Mouse (Mus musculus): ENCODE data around the gene Tmem82.
A peak's percentile ranks its signal among the peaks of the same experiment; 100 is the strongest.

Tmem82 gene

DNA sequence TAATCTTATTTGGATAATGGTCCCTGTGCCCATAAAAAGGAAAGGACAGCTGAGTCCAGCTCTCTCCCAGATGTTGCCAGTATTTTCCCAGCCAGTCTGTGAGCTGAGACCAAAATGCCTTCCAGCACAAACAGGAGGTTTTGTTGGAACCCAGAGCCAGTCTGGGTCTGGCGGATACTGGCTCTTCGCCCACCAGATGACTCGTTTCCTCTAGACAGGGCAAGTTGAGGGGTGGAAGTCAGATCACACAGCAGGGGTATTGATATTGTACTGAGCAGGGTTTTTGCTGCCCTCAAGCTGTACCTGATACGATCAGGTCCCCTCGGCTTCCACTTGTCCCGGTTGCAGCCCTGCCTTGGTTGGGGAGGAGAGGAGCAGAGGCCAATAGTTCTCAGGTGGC lies 8.9 kb downstream of the Tmem82 start:
- DNase-seq (ENCODE audit: low spot score) = no peak

GRCm38 (mm10) chr4:141605861-141606260 lies 12.6 kb downstream of the Tmem82 start, which contains the start of gene Fblim1:
Gene Fblim1, minus strand, starts transcription at chr4:141606096.
- DNase-seq (ENCODE audit: low spot score) = no peak

DNA sequence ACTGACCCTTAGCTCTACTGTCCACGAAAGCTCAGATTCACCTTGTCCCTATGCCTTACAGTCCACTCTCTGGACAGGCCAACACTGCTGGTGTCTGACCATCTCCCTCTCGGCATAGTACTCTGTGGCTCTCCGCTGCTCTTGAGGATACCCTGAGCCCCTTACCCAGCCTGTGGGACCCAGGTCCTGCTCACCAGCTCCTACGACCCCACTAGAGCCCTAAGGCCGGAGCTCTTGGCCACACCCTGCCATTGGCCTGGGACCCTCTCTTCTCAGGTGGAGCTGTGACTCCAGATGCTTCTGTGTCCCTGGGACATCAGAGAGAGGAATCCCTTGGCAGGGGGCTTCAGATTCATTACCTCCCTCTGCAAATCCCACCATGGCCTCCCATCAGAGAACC lies 13.0 kb downstream of the Tmem82 start:
- no peak for DNase-seq (ENCODE audit: low spot score)

GRCm38 (mm10) chr4:141604493-141604892 lies 13.9 kb downstream of the Tmem82 start:
- DNase-seq (ENCODE audit: low spot score) = no peak

DNA sequence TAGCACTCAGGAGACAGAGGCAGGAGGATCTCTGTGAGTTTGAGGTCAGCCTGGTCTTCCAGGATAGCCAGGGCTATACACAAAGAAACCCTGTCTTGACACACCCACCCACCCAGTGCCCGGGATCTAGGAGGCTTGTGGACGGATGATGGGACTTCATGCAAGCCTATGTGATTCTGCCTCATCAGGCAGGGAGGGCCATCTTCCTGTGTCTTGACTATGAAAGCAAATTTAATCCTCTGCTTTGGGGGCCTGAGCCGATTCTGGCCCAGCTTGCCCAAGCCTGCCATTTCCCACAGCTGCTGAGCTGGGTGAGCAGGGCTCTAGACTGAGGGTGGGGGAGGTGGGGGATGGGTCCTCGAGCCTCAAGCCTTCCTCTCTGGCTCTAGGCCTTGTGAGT lies 14.5 kb downstream of the Tmem82 start:
- DNase-seq (ENCODE audit: low spot score) = no peak

DNA sequence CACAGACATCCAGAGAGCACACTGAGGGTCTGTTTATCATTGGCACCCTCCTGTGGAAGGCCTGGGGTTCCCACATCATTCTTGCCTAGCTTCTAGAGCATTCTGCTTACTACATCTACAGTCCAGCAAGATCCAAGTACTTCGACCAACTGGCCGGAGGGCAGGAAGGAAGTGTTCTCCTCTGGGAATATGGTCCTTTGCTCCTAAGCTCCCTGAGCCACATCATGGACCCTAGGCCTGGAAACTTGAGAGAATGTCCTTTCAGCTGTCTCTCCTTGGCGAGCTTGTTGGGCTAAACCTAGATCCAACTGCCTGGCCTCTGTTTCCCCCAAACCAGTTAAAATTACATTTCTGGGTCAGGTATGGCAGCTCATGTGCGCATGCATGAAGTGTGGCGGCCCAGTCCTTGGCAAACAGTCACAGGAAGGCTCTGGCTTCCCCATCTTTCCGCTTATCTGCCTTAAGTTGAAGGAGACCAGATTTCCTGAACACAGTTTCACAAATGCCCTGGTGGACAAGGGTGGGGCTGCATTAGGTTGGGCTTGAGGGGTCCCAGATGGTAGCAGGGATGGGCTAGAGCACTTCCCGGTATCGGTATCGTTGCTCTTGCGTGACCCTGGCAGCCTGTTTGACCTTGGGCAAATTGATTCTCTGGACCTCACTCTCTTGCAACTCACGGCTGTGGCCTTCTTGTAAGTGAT lies 15.8 kb downstream of the Tmem82 start:
- DNase-seq (ENCODE audit: low spot score) = no peak

DNA sequence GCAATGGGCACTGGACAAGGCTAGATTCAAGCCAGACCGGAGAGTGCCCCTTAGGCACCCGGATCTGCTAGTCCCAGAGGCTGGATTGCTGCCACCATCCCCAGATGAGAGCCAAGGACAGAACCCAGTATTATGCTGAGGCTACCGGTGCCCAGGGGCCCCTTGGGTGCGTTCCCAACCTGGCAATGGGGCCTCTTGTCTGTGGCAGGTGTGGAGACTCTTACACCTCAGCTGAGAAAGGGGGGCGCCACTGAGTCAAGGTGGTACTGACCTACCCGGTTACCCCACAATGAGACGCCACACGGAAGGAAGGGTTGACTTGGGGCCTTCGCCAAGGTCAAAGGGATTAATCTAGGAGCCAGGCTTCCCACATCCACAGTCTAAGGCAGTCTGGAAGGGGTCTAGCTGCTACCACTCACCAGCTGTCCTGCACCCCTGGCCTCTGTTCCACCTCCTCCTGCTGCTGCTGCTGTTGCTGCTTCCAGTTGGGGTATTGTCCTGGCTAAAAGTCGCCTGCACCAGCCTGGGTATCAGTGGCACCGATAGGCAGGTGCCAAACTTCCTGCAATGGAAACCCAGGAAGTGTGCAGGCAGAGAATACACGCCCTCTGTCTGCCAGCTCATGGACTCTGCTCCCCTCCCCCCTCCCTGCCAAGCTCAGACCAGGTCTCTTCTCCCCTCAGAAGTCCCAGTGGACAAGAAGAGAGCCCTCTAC lies 17.1 kb downstream of the Tmem82 start:
- no peak for DNase-seq (ENCODE audit: low spot score)

GRCm38 (mm10) chr4:141600364-141600763 lies 18.1 kb downstream of the Tmem82 start:
- no peak for DNase-seq (ENCODE audit: low spot score)

DNA sequence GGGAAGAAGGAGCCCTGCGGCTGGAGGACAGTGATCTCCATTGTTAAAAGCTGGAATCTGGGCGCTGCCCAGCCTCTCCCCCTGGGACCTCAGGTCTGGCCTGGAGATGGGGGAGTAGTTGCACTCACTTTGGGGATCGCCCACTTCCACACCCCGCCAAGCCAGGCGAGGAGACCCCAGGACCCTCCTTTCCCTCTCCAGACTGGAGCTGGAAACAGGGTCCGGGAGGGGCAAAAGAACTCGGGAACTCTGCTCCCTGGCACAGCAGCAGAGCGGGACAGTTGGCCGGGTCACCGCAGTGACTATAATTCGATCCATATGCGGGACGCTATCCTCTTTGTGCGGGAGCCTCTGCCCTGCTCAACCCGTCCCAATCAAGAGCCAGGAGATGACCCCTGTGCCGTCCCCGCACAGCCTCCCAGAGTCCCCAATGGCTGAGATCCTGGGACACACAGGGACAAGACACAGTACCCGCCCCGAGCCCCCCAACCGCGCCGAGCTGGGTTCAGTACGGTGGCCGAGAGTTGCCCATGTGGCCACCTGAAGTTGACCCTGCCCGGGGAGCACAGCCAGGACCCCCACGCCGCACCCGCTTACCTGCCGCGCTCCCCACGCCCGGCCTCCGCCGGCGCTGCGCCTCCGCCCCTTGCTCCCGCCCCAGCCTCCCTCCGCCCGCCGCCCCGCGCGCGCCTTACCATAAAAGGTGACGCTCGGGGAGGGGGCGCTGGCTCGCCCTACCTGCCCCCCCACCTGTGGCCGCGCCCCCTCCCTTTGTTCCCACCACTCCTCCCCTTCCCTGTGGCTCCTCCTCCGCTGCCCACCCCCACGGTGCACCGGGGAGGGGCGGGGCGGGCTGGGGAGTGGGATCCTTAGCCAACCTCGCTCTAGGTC lies 18.9 kb downstream of the Tmem82 start:
- DNase-seq (ENCODE audit: low spot score) = no peak

- no peak for DNase-seq (ENCODE audit: low spot score)
Measured at GRCm38 (mm10) chr4:141598894-141599250, 19.6 kb downstream of the Tmem82 start.

GRCm38 (mm10) chr4:141598199-141598893 lies 20.1 kb downstream of the Tmem82 start:
- no peak for DNase-seq (ENCODE audit: low spot score)

DNA sequence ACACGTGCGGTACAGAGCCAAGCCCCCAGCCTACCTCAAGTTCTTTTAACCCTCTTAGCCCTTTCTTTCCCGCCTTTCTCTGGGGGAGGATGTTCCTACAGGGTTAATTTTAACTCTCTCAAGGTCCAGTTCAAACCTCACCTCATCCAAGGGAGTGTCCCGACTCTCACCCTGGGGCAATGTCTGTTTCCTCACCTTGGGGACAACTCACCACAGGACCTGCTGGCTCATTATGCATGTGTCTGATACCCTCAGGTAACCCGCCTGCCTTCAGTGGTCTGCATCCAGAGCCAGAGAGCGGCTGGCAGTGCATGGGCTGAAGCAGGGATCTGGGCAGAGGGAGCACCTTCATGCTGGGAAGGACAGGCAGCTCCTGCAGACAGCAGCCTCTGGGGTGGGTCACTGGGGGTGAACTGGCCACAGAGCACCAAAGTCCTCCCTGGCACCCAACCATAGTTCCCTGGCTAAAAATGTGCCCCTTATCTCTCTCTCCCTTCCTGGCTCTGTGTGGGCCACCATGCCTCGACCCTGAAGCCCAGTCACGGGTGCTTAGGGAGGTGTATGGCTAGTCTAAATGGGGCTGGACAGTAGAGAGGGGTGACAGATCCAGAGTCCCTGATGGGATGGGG lies 21.6 kb downstream of the Tmem82 start:
- no peak for DNase-seq (ENCODE audit: low spot score)

DNA sequence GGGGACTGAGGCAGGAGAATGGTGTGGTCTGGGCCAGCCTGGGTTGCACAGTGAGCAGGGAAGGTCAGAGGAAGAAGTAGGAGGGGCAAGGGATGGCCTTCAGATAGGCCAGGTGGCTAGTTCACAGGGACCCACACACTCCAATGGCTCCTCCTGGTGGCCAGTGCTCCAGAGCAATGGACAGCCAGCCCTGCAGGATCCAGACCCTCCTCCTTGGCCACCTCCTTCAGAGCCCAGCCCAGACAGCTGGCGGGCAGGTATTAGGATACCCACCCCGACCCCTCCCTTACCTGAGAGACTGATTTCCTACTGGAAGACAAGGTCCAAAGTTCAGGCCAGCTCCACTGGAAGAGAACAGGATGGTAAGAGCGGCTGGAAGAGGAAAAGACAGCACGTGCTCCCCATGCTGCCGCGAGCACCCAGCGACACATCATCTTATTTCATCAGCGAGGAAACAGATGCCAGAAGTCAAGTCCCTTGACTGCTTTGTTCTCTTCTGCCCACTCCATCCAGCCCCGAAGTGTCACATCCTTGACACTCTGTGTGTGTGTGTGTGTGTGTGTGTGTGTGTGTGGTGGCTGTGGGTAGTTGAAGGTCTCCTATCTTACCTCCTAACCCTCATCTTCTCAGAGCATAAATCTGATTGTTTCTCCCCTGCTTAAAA lies 22.7 kb downstream of the Tmem82 start:
- no peak for DNase-seq (ENCODE audit: low spot score)

- DNase-seq (ENCODE audit: low spot score) = no peak
Measured at GRCm38 (mm10) chr4:141595138-141595537, 23.3 kb downstream of the Tmem82 start.

GRCm38 (mm10) chr4:141591547-141591946 lies 26.9 kb downstream of the Tmem82 start:
- DNase-seq (ENCODE audit: low spot score) = no peak

DNA sequence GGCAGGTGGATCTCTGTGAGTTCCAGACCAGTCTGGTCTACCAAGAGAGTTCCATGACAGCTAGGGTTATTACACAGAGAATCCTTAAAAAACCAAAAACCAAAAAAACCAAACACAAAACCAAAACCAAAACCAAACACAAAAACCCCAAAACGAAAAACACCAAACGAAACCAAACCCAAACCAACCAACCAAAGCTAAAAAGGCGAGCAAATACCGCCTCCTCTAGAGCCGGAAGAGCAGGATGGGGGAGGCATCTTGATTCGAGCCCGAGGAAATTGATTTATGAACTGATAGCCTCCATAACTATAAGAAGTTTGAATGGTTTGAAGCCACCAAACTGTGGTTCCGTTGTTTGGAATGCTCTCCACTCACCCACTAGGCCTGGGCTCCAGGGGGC lies 34.5 kb downstream of the Tmem82 start:
- DNase-seq (ENCODE audit: low spot score) = no peak

GRCm38 (mm10) chr4:141581051-141581450 lies 37.4 kb downstream of the Tmem82 start:
- DNase-seq (ENCODE audit: low spot score) = no peak

GRCm38 (mm10) chr4:141578833-141579232 lies 39.6 kb downstream of the Tmem82 start:
- peak; percentile 32 for DNase-seq (ENCODE audit: low spot score)

DNA sequence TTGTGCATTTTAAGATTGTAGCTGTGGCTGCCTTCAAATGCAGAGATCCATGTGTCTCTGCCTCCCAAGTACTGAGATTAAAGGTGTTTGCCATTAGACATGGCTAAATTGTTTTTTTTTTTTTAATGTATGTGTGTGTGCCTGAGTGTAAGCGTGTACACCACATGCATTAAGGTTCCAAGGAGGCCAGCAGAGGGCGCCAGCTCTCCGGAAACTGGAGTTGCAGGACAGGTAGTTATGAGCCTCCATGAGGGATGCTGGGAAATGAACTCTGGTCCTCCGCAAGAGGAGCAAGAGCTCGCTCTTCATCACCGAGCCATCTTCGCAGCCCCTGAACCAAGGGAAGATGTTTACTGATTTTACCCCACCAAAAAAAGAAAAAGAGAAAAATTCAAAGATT lies 41.6 kb downstream of the Tmem82 start:
- no peak for DNase-seq (ENCODE audit: low spot score)

DNA sequence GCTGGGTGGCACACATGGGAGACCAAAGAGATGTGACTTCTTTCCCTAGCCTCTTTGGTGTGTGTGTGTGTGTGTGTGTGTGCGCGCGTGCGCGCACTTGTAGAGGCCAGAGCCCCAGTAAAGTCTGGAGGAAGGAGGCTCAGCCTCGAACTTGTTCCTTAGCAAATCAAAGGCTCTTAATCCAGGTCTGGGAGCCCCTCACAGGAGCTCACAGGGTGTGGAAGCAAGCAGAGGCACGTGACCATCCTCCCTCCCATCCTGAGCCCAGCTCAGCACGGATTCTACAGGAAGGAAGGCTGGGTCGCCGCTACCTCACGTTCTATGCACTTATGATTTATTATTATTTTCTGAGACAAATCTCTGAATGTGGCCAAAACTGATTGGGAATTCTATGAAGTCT lies 42.0 kb downstream of the Tmem82 start:
- DNase-seq (ENCODE audit: low spot score) = no peak
